Mouse (Mus musculus): ENCODE measurements around the gene Stil. TPM values are rescaled to one million over a fixed set of nuclear protein-coding genes. Genes with fewer than 3 reads are reported as not detected.

Stil gene
- polyA plus RNA-seq, 1 experiment from 2014 or later = 11.8 TPM

- Histone ChIP-seq H3K36me3 (no peaks in the 10 kb centered on the region), H3K27me3 (peaks cover 88% of the 10 kb centered on the region), H3K4me1 (peaks cover 12% of the 10 kb centered on the region), H3K27ac (no peak overlapping the region), H3K9me3 (no peaks in the 10 kb centered on the region), H3K9ac (no peak overlapping the region), H3K4me3 (no peak overlapping the region), H3K4me2 (replicated peaks) (no peak overlapping the region)
- WGBS = 75% methylated on average over 5 of the region's 5 CpGs
- ATAC-seq (ENCODE audit: low FRiP score, low read depth) = no peak
Measured at GRCm38 (mm10) chr4:115051245-115051644, 51.3 kb downstream of the Stil start.

DNA sequence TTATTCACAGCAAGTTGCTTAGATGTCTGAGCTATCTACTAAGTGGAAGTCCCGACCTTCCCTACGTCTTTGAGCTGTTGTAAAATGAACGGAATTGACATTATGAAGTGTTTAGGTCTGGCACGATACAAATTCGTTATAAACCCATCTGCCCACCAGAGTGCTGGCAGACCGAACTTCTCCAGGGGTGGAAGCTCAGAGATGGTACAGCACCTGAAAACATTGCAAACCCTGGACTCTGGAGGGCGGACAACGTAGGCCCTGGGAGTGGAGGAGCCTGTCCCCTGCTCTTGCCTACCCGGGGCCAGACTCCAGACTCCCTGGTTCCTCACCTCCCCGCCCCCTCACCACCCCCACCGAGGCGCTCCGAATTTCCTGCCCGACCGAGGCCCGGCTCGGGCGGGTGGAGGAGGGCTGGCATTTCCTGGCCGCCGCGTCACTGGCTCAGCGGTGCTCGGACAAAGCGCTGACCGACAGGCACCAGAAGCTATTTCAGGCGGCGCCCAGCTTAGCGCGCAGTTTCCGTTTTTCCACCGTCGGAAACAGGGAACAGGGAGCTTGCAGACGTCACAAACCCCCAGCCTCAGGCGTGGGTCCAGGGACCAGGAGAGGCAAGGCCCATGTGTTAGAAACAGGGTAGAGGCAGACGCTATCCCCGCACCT is 52.5 kb downstream of the Stil start:
- Histone ChIP-seq H3K4me2 (replicated peaks) (peak overlapping the region; percentile 65), H3K9ac (peak overlapping the region; percentile 57), H3K4me3 (peak overlapping the region; percentile 39), H3K9me3 (no peaks in the 10 kb centered on the region), H3K36me3 (no peaks in the 10 kb centered on the region), H3K27me3 (peaks cover 98% of the 10 kb centered on the region), H3K27ac (no peak overlapping the region), H3K4me1 (peaks cover 20% of the 10 kb centered on the region)
- under 1% methylated on average over 36 of the region's 36 CpGs for WGBS
- ATAC-seq (ENCODE audit: low FRiP score, low read depth) = peak; percentile 49

DNA sequence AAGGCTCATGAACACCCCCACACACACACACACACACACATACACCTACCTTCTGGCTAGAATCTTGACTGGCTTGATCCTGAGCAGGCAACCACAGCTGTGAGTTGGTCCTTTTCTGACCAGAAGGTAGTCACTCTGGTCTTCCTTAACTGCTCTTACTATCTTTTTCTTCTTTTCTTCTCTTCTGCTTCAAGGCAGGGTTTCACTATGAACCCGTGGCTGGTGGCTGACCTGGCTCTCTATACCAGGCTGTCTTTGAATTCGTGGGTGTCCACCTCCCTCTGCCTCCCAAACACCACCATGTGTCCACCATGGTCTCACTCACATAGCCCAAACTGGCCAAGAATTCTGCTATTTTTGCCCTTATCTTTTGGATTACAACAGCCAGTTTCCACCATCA is 55.1 kb downstream of the Stil start:
- Histone ChIP-seq H3K27ac (no peak overlapping the region), H3K4me3 (no peak overlapping the region), H3K9me3 (no peaks in the 10 kb centered on the region), H3K4me1 (peaks cover 24% of the 10 kb centered on the region), H3K4me2 (replicated peaks) (no peak overlapping the region), H3K27me3 (peaks cover 98% of the 10 kb centered on the region), H3K9ac (no peak overlapping the region), H3K36me3 (no peaks in the 10 kb centered on the region)
- no peak for ATAC-seq (ENCODE audit: low FRiP score, low read depth)
- WGBS = 5% methylated on average over 2 of the region's 2 CpGs

DNA sequence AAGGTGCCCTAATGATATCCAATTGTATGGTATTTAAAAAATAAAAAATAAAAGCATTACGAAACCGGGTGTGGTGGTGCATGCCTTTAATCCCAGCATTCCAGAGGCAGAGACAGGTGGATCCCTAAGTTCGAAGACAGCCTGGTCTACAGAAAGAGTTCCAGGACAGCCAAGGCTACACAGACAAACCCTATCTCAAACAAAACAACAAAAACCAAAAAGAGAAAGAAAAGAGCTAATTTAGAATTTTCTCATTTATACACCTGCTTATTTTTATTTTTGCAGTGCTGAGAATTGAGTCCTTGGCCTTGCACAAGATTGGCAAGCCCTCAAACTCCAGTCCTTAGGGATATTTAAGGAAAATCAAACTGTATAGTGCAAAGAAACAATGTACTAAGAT is 55.7 kb downstream of the Stil start:
- H3K9ac ChIP-seq = no peak overlapping the region
- H3K27ac ChIP-seq = no peak overlapping the region
- H3K27me3 ChIP-seq = peaks cover 99% of the 10 kb centered on the region
- H3K4me2 ChIP-seq (replicated peaks) = no peak overlapping the region
- H3K4me3 ChIP-seq = no peak overlapping the region
- ATAC-seq (ENCODE audit: low FRiP score, low read depth) = no peak
- no peaks in the 10 kb centered on the region for H3K36me3 ChIP-seq
- no peaks in the 10 kb centered on the region for H3K9me3 ChIP-seq
- peaks cover 24% of the 10 kb centered on the region for H3K4me1 ChIP-seq
- WGBS = 22% methylated on average over 3 of the region's 3 CpGs

GRCm38 (mm10) chr4:115056371-115056920 is 56.5 kb downstream of the Stil start, which contains the start of gene Tal1:
Gene Tal1 (plus strand): TSS chr4:115056426.
- ATAC-seq (ENCODE audit: low FRiP score, low read depth) = 0 out of 2 replicates have a peak, but pooled peaks have one; percentile 7
- H3K4me3 ChIP-seq = peak within 1 kb of the TSS; percentile 40
- H3K27ac ChIP-seq = no peak within 1 kb of the TSS
- peak within 1 kb of the TSS; percentile 53 for H3K9ac ChIP-seq
- peak within 1 kb of the TSS; percentile 69 for H3K4me2 ChIP-seq (replicated peaks)
- WGBS = under 1% methylated on average over 59 of the region's 60 CpGs
- H3K27me3 ChIP-seq = peaks cover 99% of the 10 kb centered on the region
- no peaks in the 10 kb centered on the region for H3K36me3 ChIP-seq
- H3K9me3 ChIP-seq = no peaks in the 10 kb centered on the region
- peaks cover 24% of the 10 kb centered on the region for H3K4me1 ChIP-seq

- H3K27ac ChIP-seq = peak overlapping the region; percentile 48; the same call in 1 of the 2 replicates
- H3K27me3 ChIP-seq = peaks cover 99% of the 10 kb centered on the region
- H3K9ac ChIP-seq = peak overlapping the region; percentile 53
- ATAC-seq (ENCODE audit: low FRiP score, low read depth) = peak; percentile 48; the same call in 1 of the 2 replicates
- H3K4me2 ChIP-seq (replicated peaks) = peak overlapping the region; percentile 69
- peak overlapping the region; percentile 40 for H3K4me3 ChIP-seq
- peaks cover 23% of the 10 kb centered on the region for H3K4me1 ChIP-seq
- WGBS = 1% methylated on average over 47 of the region's 48 CpGs
- H3K9me3 ChIP-seq = no peaks in the 10 kb centered on the region
- H3K36me3 ChIP-seq = no peaks in the 10 kb centered on the region
Measured at GRCm38 (mm10) chr4:115056921-115057673, 57.1 kb downstream of the Stil start.

DNA sequence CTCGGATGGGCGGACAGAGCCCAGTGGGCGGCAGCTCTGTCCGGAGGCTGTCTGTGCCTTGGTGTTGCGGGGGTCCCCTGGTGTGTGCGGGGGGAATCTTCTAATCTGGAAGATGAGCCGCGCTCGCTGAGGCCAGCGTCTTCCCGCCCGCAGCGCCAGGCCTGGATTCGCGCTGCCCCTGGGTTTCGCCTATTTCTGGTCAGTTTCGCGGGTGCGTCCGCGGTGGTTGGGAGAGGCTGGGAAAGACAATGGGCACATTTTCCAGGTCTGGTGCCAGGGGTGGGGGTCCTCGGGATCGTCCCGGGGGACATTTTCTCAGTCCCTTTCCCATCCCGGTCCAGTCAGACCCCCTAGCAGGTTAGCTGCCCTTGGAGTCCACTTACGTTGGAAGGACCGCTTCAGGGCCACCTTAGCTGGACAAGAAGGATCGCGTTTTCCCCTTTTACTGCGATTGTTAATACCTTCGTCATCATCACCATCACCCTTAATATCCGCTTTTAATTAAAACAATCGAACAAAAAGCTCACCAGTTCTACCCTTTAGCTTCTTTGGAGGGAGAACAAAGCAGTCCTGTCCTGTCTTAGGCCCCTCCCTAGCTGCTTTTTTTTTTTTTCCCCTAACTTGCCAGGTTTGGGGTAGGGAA is 57.8 kb downstream of the Stil start:
- under 1% methylated on average over 33 of the region's 33 CpGs for WGBS

GRCm38 (mm10) chr4:115058317-115058761 is 58.4 kb downstream of the Stil start:
- Histone ChIP-seq H3K27ac (no peak overlapping the region), H3K27me3 (peaks cover 100% of the 10 kb centered on the region), H3K36me3 (no peaks in the 10 kb centered on the region), H3K4me2 (replicated peaks) (0 out of 2 replicates have a peak overlapping the region, but pooled peaks have one; percentile 0), H3K9me3 (no peaks in the 10 kb centered on the region), H3K4me1 (peaks cover 19% of the 10 kb centered on the region), H3K4me3 (peak overlapping the region; percentile 40), H3K9ac (no peak overlapping the region)
- under 1% methylated on average over 20 of the region's 20 CpGs for WGBS
- no peak for ATAC-seq (ENCODE audit: low FRiP score, low read depth)

More for the DNA sequence above, 57.8 kb downstream of the Stil start:
- Histone ChIP-seq H3K4me2 (replicated peaks) (0 out of 2 replicates have a peak overlapping the region, but pooled peaks have one; percentile 69), H3K9ac (0 out of 2 replicates have a peak overlapping the region, but pooled peaks have one; percentile 45), H3K36me3 (no peaks in the 10 kb centered on the region), H3K9me3 (no peaks in the 10 kb centered on the region), H3K4me1 (peaks cover 16% of the 10 kb centered on the region), H3K27ac (peak overlapping the region; percentile 48; the same call in 1 of the 2 replicates), H3K4me3 (peak overlapping the region; percentile 40), H3K27me3 (peaks cover 99% of the 10 kb centered on the region)
- no peak for ATAC-seq (ENCODE audit: low FRiP score, low read depth)

DNA sequence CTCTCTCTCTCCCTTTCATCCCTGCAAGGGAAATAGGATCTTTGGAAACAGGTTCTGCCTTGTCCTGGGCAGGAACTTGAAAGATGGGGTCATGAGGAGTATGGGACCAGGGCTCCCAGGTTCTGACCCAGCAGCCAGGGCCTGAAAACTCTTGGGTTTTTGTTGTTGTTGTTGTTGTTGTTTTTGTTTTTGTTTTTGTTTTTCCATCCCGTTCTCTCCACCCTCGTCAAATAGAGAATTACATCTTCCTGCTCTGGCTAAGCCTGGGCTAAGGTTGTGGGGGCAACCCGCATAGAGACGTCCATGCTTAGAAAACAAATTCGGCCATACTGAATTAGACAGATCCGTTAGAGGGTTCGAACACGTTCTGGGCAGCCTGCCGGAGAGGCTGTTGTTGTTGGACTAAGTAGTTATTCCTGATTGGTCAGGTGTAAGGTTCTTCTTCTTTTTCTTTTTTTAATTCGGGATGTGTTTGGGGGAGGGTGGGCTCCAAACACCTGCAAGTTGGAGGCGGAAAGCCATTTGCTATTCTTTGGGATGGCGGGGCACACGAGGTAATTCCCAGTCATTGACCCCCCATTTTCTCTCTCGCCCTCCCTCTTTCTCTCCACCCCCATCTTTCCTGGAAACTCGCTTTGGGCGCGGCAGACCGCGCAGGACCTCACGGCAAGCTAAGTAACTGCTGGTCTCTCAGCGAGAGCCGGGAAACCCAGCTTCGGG is 59.1 kb downstream of the Stil start:
- H3K9ac ChIP-seq = no peak overlapping the region
- H3K27me3 ChIP-seq = peaks cover 100% of the 10 kb centered on the region
- ATAC-seq (ENCODE audit: low FRiP score, low read depth) = no peak
- no peak overlapping the region for H3K27ac ChIP-seq
- H3K9me3 ChIP-seq = no peaks in the 10 kb centered on the region
- 0 out of 2 replicates have a peak overlapping the region, but pooled peaks have one; percentile 0 for H3K4me2 ChIP-seq (replicated peaks)
- H3K36me3 ChIP-seq = no peaks in the 10 kb centered on the region
- H3K4me3 ChIP-seq = peak overlapping the region; percentile 40
- 1% methylated on average over 23 of the region's 23 CpGs for WGBS
- peaks cover 21% of the 10 kb centered on the region for H3K4me1 ChIP-seq

DNA sequence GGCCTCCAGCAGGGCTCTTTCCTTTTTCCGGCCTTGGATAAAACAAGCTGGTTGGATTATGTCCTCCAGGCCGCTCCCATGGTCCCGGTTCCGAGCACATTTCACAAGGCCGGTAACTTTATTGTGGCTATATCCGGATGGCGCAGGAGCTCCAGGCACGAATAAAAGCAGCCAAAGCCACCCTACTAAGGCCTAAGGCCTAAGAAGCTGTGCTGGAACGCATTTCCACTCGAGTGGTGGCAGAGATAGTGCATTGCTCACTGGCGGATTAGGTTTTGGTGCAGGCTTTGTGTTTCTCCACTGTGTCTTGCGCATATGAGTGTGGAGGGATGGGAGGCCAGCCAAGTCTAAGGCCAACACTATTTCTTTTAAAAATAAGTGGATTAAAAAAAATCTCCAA is 59.9 kb downstream of the Stil start:
- no peak for ATAC-seq (ENCODE audit: low FRiP score, low read depth)

GRCm38 (mm10) chr4:115060753-115061152 is 60.8 kb downstream of the Stil start:
- no peak overlapping the region for H3K4me3 ChIP-seq
- H3K27me3 ChIP-seq = peaks cover 100% of the 10 kb centered on the region
- 13% methylated on average over 3 of the region's 3 CpGs for WGBS

More for the DNA sequence above, 59.9 kb downstream of the Stil start:
- H3K27me3 ChIP-seq = peaks cover 100% of the 10 kb centered on the region
- H3K27ac ChIP-seq = no peak overlapping the region
- no peaks in the 10 kb centered on the region for H3K36me3 ChIP-seq
- H3K9ac ChIP-seq = no peak overlapping the region
- peak overlapping the region; percentile 20 for H3K4me3 ChIP-seq
- 9% methylated on average over 12 of the region's 12 CpGs for WGBS
- H3K4me2 ChIP-seq (replicated peaks) = peak overlapping the region; percentile 12; the same call in 1 of the 2 replicates
- peaks cover 21% of the 10 kb centered on the region for H3K4me1 ChIP-seq
- H3K9me3 ChIP-seq = no peaks in the 10 kb centered on the region

More at GRCm38 (mm10) chr4:115060753-115061152, 60.8 kb downstream of the Stil start:
- 0 out of 2 replicates have a peak overlapping the region, but pooled peaks have one; percentile 12 for H3K4me2 ChIP-seq (replicated peaks)
- no peaks in the 10 kb centered on the region for H3K9me3 ChIP-seq
- H3K9ac ChIP-seq = no peak overlapping the region
- H3K36me3 ChIP-seq = no peaks in the 10 kb centered on the region
- no peak overlapping the region for H3K27ac ChIP-seq
- H3K4me1 ChIP-seq = peaks cover 21% of the 10 kb centered on the region
- ATAC-seq (ENCODE audit: low FRiP score, low read depth) = no peak
